Mouse (Mus musculus): Measurements from ENCODE around the gene Eif2b4. TPM values are rescaled to one million over a fixed set of nuclear protein-coding genes. Genes with fewer than 3 reads are reported as not detected.

The Eif2b4 gene
- polyA plus RNA-seq, 1 experiment from 2014 or later = 44.4 TPM

- no peaks in the 10 kb centered on the region for H3K27me3 ChIP-seq (replicated peaks; ENCODE audit: insufficient read depth, low read length)
- TF ChIP-seq EP300 (IDR thresholded peaks at IDR 0.05) (peak; percentile 49), CTCF (IDR thresholded peaks at IDR 0.05) (peak; percentile 31; the same call in 1 of the 2 replicates)
- no peaks in the 10 kb centered on the region for H3K36me3 ChIP-seq (ENCODE audit: insufficient read depth, low read length)
Measured at GRCm38 (mm10) chr5:31179766-31180630, 13.2 kb downstream of the Eif2b4 start, which contains the start of the genes Gm29609 and Gtf3c2. Gm29609 (minus strand) TSS chr5:31179911. Gtf3c2 (minus strand) TSS chr5:31180144.

GRCm38 (mm10) chr5:31179301-31179765 lies 13.9 kb downstream of the Eif2b4 start:
- no peaks in the 10 kb centered on the region for H3K36me3 ChIP-seq (ENCODE audit: insufficient read depth, low read length)
- TF ChIP-seq CTCF (IDR thresholded peaks at IDR 0.05) (no peak), EP300 (IDR thresholded peaks at IDR 0.05) (no peak)
- DNase-seq (ENCODE audit: low spot score) (peak; percentile 43), ATAC-seq (peak; percentile 42)
- H3K4me3 ChIP-seq (ENCODE audit: low read depth, low read length) = peak overlapping the region; percentile 80
- H3K9ac ChIP-seq (replicated peaks; ENCODE audit: low read depth) = peak overlapping the region; percentile 71
- H3K4me1 ChIP-seq (ENCODE audit: insufficient read depth, low read depth, low read length) = no peaks in the 10 kb centered on the region
- under 1% methylated on average over 25 of the region's 25 CpGs for WGBS
- peak overlapping the region; percentile 66 for H3K4me2 ChIP-seq (replicated peaks; ENCODE audit: low read depth, low read length)
- H3K27ac ChIP-seq (ENCODE audit: low read length) = peak overlapping the region; percentile 98
- no peaks in the 10 kb centered on the region for H3K27me3 ChIP-seq (replicated peaks; ENCODE audit: insufficient read depth, low read length)
- H3K9me3 ChIP-seq (ENCODE audit: low read length) = no peaks in the 10 kb centered on the region

More at GRCm38 (mm10) chr5:31179766-31180630, 13.2 kb downstream of the Eif2b4 start, which contains the start of the genes Gm29609 and Gtf3c2:
- Histone ChIP-seq H3K9ac (replicated peaks; ENCODE audit: low read depth) (peak within 1 kb of the TSS; percentile 71), H3K4me2 (replicated peaks; ENCODE audit: low read depth, low read length) (peak within 1 kb of the TSS; percentile 66), H3K9me3 (ENCODE audit: low read length) (no peaks in the 10 kb centered on the region), H3K27ac (ENCODE audit: low read length) (peak within 1 kb of the TSS; percentile 98), H3K4me3 (ENCODE audit: low read depth, low read length) (peak within 1 kb of the TSS; percentile 80), H3K4me1 (ENCODE audit: insufficient read depth, low read depth, low read length) (no peaks in the 10 kb centered on the region)
- DNase-seq (ENCODE audit: low spot score) (peak; percentile 98), ATAC-seq (peak; percentile 98)
- under 1% methylated on average over 59 of the region's 59 CpGs for WGBS

- H3K4me1 ChIP-seq (ENCODE audit: insufficient read depth, low read depth, low read length) = no peaks in the 10 kb centered on the region
- H3K27me3 ChIP-seq (replicated peaks; ENCODE audit: insufficient read depth, low read length) = no peaks in the 10 kb centered on the region
- DNase-seq (ENCODE audit: low spot score) (peak; percentile 62), ATAC-seq (peak; percentile 87)
- H3K4me3 ChIP-seq (ENCODE audit: low read depth, low read length) = no peak overlapping the region
- peaks cover 52% of the 10 kb centered on the region for H3K36me3 ChIP-seq (ENCODE audit: insufficient read depth, low read length)
- H3K27ac ChIP-seq (ENCODE audit: low read length) = no peak overlapping the region
- H3K4me2 ChIP-seq (replicated peaks; ENCODE audit: low read depth, low read length) = no peak overlapping the region
- H3K9me3 ChIP-seq (ENCODE audit: low read length) = no peaks in the 10 kb centered on the region
- TF ChIP-seq CTCF (IDR thresholded peaks at IDR 0.05) (no peak), EP300 (IDR thresholded peaks at IDR 0.05) (no peak)
- 58% methylated on average over 4 of the region's 4 CpGs for WGBS
- H3K9ac ChIP-seq (replicated peaks; ENCODE audit: low read depth) = no peak overlapping the region
Measured at GRCm38 (mm10) chr5:31168630-31169029, 24.6 kb downstream of the Eif2b4 start.

- no peak overlapping the region for H3K4me2 ChIP-seq (replicated peaks; ENCODE audit: low read depth, low read length)
- H3K36me3 ChIP-seq (ENCODE audit: insufficient read depth, low read length) = peaks cover 44% of the 10 kb centered on the region
- H3K4me3 ChIP-seq (ENCODE audit: low read depth, low read length) = no peak overlapping the region
- no peak for DNase-seq (ENCODE audit: low spot score)
- WGBS = 73% methylated on average over 1 of the region's 1 CpGs
- ATAC-seq = no peak
- no peak overlapping the region for H3K27ac ChIP-seq (ENCODE audit: low read length)
- TF ChIP-seq CTCF (IDR thresholded peaks at IDR 0.05) = no peak
- TF ChIP-seq EP300 (IDR thresholded peaks at IDR 0.05) = no peak
- H3K4me1 ChIP-seq (ENCODE audit: insufficient read depth, low read depth, low read length) = no peaks in the 10 kb centered on the region
- no peaks in the 10 kb centered on the region for H3K27me3 ChIP-seq (replicated peaks; ENCODE audit: insufficient read depth, low read length)
- no peaks in the 10 kb centered on the region for H3K9me3 ChIP-seq (ENCODE audit: low read length)
- H3K9ac ChIP-seq (replicated peaks; ENCODE audit: low read depth) = no peak overlapping the region
Measured at GRCm38 (mm10) chr5:31164878-31165277, 28.4 kb downstream of the Eif2b4 start.

- Histone ChIP-seq H3K27ac (ENCODE audit: low read length) (no peak overlapping the region), H3K9ac (replicated peaks; ENCODE audit: low read depth) (no peak overlapping the region), H3K27me3 (replicated peaks; ENCODE audit: insufficient read depth, low read length) (no peaks in the 10 kb centered on the region), H3K4me1 (ENCODE audit: insufficient read depth, low read depth, low read length) (no peaks in the 10 kb centered on the region), H3K4me3 (ENCODE audit: low read depth, low read length) (no peak overlapping the region), H3K36me3 (ENCODE audit: insufficient read depth, low read length) (peaks cover 60% of the 10 kb centered on the region), H3K4me2 (replicated peaks; ENCODE audit: low read depth, low read length) (no peak overlapping the region), H3K9me3 (ENCODE audit: low read length) (no peaks in the 10 kb centered on the region)
- ATAC-seq = no peak
- TF ChIP-seq CTCF (IDR thresholded peaks at IDR 0.05) (no peak), EP300 (IDR thresholded peaks at IDR 0.05) (no peak)
- DNase-seq (ENCODE audit: low spot score) = no peak
Measured at GRCm38 (mm10) chr5:31162462-31162861, 30.8 kb downstream of the Eif2b4 start.

- under 1% methylated on average over 19 of the region's 19 CpGs for WGBS
- peak within 1 kb of the TSS; percentile 64 for H3K4me2 ChIP-seq (replicated peaks; ENCODE audit: low read depth, low read length)
- peaks cover 8% of the 10 kb centered on the region; the same call in 1 of the 2 replicates for H3K4me1 ChIP-seq (ENCODE audit: insufficient read depth, low read depth, low read length)
- peaks cover 19% of the 10 kb centered on the region for H3K36me3 ChIP-seq (ENCODE audit: insufficient read depth, low read length)
- H3K9ac ChIP-seq (replicated peaks; ENCODE audit: low read depth) = peak within 1 kb of the TSS; percentile 73
- no peaks in the 10 kb centered on the region for H3K27me3 ChIP-seq (replicated peaks; ENCODE audit: insufficient read depth, low read length)
- ATAC-seq = peak; percentile 98
- TF ChIP-seq CTCF (IDR thresholded peaks at IDR 0.05) (no peak), EP300 (IDR thresholded peaks at IDR 0.05) (no peak)
- H3K9me3 ChIP-seq (ENCODE audit: low read length) = no peaks in the 10 kb centered on the region
- DNase-seq (ENCODE audit: low spot score) = peak; percentile 97
- H3K27ac ChIP-seq (ENCODE audit: low read length) = peak within 1 kb of the TSS; percentile 81
- peak within 1 kb of the TSS; percentile 63 for H3K4me3 ChIP-seq (ENCODE audit: low read depth, low read length)
Measured at GRCm38 (mm10) chr5:31154152-31154553, 39.1 kb downstream of the Eif2b4 start, which contains the start of gene Mpv17. Mpv17 (minus strand) TSS chr5:31154251.

Data from lung, postnatal 0 days (tissue).